Mouse (Mus musculus) heart, adult 8-10 months (tissue): ENCODE data around the gene Gdpd1. TPM values are rescaled to one million over a fixed set of nuclear protein-coding genes. Genes with fewer than 3 reads are reported as not detected.
"Not testable (repeated sequence)": the region's sequence is repeated elsewhere in the genome, so short reads cannot be mapped to it uniquely, and the experiment has no call there.

ENCODE experiments used
- DNase-seq: peaks from one replicate; pipeline ENCODE4 v3.0.0; 2022; ENCODE audit warnings: low spot score
- total RNA-seq, 4 experiments: library from RNA; stranded (reverse); gene quantifications; 2 replicates each; pipeline ENCODE4 v1.2.4; 2022

Gdpd1 gene
- total RNA-seq, 4 experiments from 2014 or later: 9.1 to 12.0 (median 10.5) TPM

DNA sequence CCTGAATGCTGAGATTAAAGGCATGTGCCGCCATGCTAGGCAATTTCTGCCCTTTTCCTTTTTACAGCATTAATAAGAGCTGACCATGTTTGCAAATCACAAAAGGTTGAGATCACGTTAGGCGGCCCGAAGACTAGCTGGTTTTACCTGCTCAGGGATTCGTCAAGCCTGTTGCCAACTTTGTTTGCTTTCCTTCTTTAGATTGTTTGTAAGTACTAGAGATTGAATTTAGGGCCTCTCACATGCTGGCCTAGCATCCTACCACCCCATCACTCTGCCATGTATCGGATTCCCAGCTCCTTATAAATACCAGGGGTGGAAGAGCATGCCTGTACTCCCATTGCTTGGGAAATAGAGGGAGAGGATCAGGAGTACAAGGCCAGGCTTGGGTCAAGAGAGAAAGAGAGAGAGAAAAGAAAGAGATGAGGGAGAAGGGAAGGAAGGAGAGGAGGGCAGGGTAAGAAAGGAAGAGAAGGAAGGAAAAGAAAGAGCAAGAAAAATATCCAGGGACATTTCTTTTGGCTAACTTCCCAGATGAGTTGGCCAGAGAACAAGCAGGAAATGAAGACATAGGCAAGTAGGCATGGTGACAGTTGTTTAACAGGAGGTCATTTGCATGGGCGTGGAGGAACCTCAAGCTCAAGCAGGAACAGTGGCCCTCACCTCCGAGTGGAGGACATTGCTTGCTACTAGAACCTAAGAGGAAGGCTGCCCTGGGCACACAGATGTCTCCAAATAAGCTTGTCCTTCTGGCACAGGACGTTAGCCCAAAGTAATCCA, 47.6 kb downstream of the Gdpd1 start:
- DNase-seq: peak; percentile 48

DNA sequence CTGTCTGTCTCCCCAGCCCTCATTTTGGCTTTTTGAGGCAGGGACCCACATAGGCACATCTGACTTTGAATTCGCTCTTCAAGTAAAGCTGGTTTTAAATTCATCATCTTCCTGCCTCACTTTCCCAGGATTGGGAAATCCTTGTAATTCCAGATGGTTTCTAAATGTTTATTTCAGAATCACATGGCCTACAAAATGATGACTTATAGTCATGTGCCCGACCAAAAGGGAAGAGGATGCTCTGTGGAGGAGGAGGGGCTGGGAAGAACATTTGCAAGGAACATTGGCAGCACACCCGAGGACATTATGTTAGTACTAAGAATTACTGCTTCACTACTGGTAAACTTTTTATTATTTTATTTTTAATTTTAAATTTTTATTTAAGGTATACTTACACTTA, 48.5 kb downstream of the Gdpd1 start:
- peak; percentile 72 for DNase-seq

DNA sequence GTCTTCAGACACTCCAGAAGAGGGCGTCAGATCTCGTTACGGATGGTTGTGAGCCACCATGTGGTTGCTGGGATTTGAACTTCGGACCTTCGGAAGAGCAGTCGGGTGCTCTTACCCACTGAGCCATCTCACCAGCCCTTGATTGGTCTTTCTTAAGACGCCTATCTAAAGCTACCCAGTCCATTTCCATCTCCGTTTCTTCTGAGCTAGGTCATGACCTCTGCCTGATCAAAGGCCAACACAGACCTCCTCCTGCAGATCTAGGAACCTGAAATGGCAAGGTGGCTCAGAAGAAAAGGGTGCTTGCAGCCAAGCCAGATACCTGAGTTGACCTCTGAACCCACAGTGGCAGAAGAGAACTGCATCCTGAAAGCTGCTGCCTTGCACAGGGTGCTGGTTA, 50.6 kb downstream of the Gdpd1 start:
- not testable (repeated sequence) for DNase-seq

DNA sequence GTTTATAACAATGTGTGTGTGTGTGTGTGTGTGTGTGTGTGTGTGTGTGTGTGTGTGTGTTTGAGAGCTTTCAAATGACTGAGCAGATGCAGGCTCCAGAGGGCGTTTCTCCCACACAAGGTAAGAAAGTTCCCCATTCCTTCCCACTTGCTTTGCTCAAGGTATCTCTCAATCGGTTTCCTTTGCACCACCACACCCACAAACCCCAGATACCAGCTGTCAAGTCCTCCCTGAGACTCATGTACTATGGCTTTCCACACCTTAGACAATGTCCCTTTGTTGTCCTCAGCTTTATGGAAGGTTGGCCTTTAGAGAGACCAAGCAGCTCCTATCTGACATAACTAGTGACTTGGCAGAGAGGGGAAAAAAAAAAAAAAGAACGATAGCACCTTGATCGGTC, 51.1 kb downstream of the Gdpd1 start:
- no peak for DNase-seq

DNA sequence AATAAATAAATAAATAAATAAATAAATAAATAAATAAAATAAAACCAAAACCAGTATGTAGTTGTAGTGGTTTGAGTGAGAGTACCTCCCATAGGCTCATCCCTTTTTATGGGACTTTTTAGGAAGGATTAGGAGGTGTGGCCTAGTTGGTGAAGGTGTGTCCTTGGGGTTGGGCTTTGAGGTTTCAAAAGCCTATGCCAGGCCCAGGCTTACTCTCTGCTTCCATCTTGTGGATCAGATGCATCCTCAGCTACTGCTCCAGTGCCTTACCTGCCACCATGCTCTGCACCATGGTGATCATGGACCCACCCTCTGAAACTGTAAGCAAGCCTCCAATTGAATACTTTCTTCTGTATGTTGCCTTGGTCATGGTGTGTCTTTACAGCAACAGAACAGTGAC, 52.3 kb downstream of the Gdpd1 start:
- DNase-seq: no peak

- DNase-seq: no peak
Observed at GRCm38 (mm10) chr11:87020449-87020848, 53.4 kb downstream of the Gdpd1 start.

DNA sequence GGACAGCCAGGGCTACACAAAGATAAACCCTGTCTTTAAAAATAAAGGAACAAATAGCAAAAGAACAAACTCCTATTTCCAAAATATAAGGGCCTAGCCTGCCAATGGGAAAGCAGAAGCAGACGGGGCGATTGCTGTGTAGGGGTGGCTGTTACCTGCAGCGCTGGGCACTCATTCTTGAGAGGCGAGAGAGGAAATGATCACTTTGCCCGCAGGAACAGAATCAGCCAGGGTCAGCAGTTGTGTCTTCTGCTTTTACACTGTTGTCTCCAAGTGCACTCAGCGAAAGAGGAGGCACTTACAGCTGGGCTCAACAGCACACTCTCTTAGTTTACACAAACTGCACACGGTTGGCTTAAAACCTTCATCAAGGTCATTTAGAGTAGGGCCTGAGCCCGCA, 54.4 kb downstream of the Gdpd1 start:
- DNase-seq: no peak

DNA sequence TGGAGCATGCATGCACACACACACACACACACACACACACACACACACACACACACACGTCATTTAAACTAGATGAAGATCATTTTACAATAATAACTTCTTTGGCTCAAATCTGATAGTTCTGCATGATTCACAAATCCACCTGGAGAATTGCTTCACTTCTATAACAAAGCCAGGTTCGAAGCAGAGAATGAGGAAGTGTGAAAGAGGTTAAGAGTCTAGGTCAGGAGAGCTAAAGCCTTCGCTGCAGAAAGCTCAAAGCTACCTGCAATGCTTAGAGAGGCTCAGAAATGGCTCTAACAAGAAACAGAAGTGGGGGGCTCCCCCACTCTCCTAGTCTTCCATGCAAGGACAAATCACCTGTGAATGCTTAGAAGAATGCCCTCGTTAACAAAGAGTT, 55.8 kb downstream of the Gdpd1 start:
- no peak for DNase-seq

DNA sequence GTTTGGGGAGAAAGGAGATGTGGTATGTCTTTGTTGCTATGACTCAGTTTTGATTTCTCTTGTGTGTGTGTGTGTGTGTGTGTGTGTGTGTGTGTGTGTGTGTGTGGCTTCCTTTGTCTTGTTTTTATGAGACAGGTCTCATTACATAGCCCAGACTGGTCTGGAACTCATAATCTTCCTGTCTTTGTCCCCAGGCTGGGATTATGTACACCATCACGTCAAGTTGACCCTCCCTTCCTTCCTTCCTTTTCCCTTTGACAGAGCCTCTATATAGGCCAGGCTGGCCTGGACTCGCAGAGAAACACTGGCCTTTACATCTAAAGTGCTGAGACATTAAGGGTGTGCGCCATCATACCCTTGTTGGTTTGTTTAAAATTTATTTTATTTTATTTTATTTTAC, 58.2 kb downstream of the Gdpd1 start:
- peak; percentile 58 for DNase-seq

- DNase-seq: peak; percentile 84
Observed at GRCm38 (mm10) chr11:87010476-87010875, 63.4 kb downstream of the Gdpd1 start.

- DNase-seq: no peak
Observed at GRCm38 (mm10) chr11:87007371-87007770, 66.5 kb downstream of the Gdpd1 start.

GRCm38 (mm10) chr11:87004960-87005755, 68.7 kb downstream of the Gdpd1 start:
- no peak for DNase-seq

- DNase-seq: no peak
Observed at GRCm38 (mm10) chr11:87002078-87002829, 71.6 kb downstream of the Gdpd1 start.

DNA sequence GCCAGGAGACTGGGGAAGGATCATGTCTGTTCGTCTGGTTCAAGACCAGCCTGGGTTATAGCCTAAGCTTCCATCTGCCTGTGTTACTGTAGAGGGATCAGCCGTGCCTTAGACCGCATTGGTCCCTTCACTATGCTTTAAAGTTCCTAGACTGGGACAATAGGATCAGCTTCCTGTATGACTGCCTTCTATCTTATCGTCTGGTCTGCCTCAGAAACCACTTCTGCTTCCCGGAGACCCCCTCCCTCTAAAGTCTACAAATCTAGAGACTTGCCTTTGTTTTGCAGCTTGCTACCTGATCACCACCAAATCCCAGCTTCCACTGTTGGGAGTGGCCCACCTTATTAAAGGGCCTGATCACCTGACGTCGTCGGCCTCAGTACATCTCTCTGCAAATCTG, 72.6 kb downstream of the Gdpd1 start:
- no peak for DNase-seq

DNA sequence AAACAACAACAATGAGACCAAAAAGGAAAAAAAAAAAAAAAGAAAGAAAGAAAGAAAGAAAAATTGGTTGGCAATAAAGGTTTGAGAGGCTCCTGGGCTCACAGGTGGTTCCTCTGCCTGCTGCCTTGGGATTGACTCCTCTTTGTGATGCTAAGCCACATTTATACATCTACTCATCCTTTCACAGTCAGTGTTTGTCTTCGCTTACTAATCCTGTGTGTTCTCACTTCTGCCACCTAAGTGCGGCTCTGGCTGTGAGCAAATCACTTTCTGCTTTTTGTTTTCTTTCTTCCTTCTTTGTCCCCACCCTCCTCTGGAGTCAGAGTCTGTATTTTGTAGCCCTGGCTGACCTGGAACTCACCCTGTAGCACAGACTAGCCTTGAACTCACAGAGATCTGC, 77.6 kb downstream of the Gdpd1 start:
- DNase-seq: no peak

GRCm38 (mm10) chr11:86995625-86996221, 78.1 kb downstream of the Gdpd1 start:
- DNase-seq: peak; percentile 69

GRCm38 (mm10) chr11:86994791-86995624, 78.9 kb downstream of the Gdpd1 start:
- DNase-seq: no peak

DNA sequence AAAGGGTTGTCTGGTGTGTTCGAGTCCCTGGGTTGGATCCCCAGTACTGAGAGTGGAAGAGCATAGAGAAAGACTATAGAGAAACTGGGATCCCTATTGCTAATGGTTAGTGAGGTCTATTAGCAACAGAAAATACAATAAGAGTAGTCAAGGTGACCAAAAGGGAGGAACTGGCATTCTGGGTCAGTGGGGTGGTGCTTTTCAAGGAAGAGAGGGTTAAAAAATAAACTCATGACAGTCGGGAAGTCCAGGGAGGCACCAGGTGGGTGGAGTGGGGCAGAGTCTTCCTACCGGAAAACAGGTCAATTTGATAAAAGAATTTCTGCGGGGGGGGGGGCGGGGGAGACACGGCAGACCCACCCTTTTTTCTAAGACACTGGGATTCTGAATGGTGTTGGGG, 79.5 kb downstream of the Gdpd1 start:
- no peak for DNase-seq

GRCm38 (mm10) chr11:86993041-86994037, 80.5 kb downstream of the Gdpd1 start, which contains the start of gene Ypel2:
TSS of gene Ypel2 (minus strand) at chr11:86993707.
- DNase-seq: peak; percentile 96
